Mouse (Mus musculus): ENCODE results near the gene Sox5.

- TF ChIP-seq POLR2A (IDR thresholded peaks at IDR 0.05; ENCODE audit: extremely low read depth, insufficient read depth, low read length) = no peak
- TF ChIP-seq CTCF (IDR thresholded peaks at IDR 0.05; ENCODE audit: extremely low read depth, insufficient read depth, low read length) = no peak
These were observed 329.4 kb downstream of the Sox5 start for GRCm38 (mm10) chr6:144452200-144452977.

Data from cortical plate, adult 2 months (tissue).